Mouse (Mus musculus) hindbrain, embryonic 13.5 days (tissue): ENCODE measurements around the gene Ddr2. TPM values are rescaled to one million over a fixed set of nuclear protein-coding genes. Genes with fewer than 3 reads are reported as not detected.

ENCODE experiments used
- ATAC-seq: fragments of 200-750 bp; cut with Nextera tagmentation; 2 replicates; pipeline ENCODE4 v1.8.0; 2017; ENCODE audit warnings: moderate TSS enrichment; ENCODE audit not compliant: low FRiP score
- H3K27ac ChIP-seq: fragments of 300-500 bp; sonication (generic); 2 replicates; pipeline ENCODE4 v1.5.1; 2015; ENCODE audit warnings: inconsistent platforms, mild to moderate bottlenecking, moderate library complexity
- H3K27me3 ChIP-seq: fragments of 300-500 bp; sonication (generic); 2 replicates; pipeline ENCODE4 v1.6.1; 2015; ENCODE audit warnings: mild to moderate bottlenecking, inconsistent platforms
- H3K36me3 ChIP-seq: fragments of 300-500 bp; sonication (generic); 2 replicates; pipeline ENCODE4 v1.6.1; 2015; ENCODE audit warnings: mild to moderate bottlenecking, inconsistent platforms
- H3K4me1 ChIP-seq: fragments of 300-500 bp; sonication (generic); replicated peaks from 2 replicates; pipeline ENCODE4 v1.6.1; 2015; ENCODE audit warnings: inconsistent platforms
- H3K4me2 ChIP-seq: fragments of 300-500 bp; sonication (generic); 2 replicates; pipeline ENCODE4 v1.6.1; 2015; ENCODE audit warnings: inconsistent platforms, mild to moderate bottlenecking, moderate library complexity
- H3K4me3 ChIP-seq: fragments of 300-500 bp; sonication (generic); 2 replicates; pipeline ENCODE4 v1.5.1; 2015; ENCODE audit warnings: mild to moderate bottlenecking, inconsistent platforms
- H3K9ac ChIP-seq: fragments of 300-500 bp; sonication (generic); 2 replicates; pipeline ENCODE4 v1.6.1; 2015; ENCODE audit warnings: mild to moderate bottlenecking, inconsistent platforms
- H3K9me3 ChIP-seq: fragments of 300-500 bp; sonication (generic); 2 replicates; pipeline ENCODE4 v1.6.1; 2016; ENCODE audit warnings: inconsistent platforms
- WGBS: fragments of 180-500 bp; shearing (Covaris S2); methylation state at CpG from one replicate; pipeline ENCODE4 v1.1.7; 2015; 5-methylcytosine and 5-hydroxymethylcytosine counted together
- polyA plus RNA-seq: library from polyadenylated mRNA; unstranded; fragments of >200 nt; fragmentation: Nextera tagmentation; extraction: Ambion mirVana; gene quantifications from 2 replicates; pipeline ENCODE4 v1.2.1, GENCODE M21; 2015

Ddr2 gene
- polyA plus RNA-seq, 1 experiment from 2014 or later: 9.4 TPM

DNA sequence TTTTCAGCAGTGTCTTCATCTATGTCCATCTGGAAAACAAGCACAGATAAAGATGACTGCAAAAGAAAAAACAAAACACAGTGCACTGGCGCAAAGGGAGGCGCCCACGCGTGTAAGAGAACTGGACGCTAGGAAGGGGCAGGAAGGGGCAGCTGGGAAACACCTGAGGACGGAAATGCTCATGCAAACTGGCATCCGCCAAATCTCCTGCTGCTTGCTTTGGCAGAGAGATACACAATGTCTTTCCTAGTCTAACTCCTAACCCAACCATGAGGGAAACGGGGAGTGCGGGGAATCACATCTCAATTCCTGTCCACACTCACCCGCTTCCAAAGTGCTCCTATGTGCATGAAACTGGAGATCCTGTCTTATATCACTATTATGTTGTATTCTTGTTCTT lies 157.5 kb downstream of the Ddr2 start:
- H3K4me1 ChIP-seq: no peaks in the 10 kb centered on the region
- H3K9ac ChIP-seq: no peak overlapping the region
- no peaks in the 10 kb centered on the region for H3K9me3 ChIP-seq
- no peak for ATAC-seq
- 95% methylated on average over 10 of the region's 10 CpGs for WGBS
- H3K4me2 ChIP-seq: no peak overlapping the region
- no peaks in the 10 kb centered on the region for H3K27me3 ChIP-seq
- H3K27ac ChIP-seq: no peak overlapping the region
- no peak overlapping the region for H3K4me3 ChIP-seq
- peaks cover 74% of the 10 kb centered on the region for H3K36me3 ChIP-seq

DNA sequence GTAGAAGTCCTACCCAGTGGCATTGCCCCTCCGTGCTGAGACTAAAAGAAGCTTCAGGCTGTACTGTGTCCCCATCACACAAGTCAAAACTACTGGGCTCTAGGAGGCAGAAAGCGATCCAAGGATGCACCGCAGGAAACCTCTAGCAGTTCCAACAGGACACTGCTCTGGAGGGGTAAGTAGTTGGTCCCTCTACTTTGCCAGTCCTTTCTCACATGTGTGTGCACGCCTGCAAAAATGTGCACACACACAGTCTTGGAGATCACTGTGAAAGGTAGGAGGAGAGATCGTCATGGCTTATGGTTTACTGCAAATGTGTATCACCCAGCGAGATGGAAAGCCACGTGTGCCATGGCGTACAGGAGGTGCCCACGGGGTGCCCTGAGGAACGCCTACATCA lies 157.9 kb downstream of the Ddr2 start:
- H3K27ac ChIP-seq: no peak overlapping the region
- H3K4me2 ChIP-seq: no peak overlapping the region
- ATAC-seq: no peak
- H3K9ac ChIP-seq: no peak overlapping the region
- no peaks in the 10 kb centered on the region for H3K27me3 ChIP-seq
- peaks cover 69% of the 10 kb centered on the region for H3K36me3 ChIP-seq
- WGBS: 96% methylated on average over 10 of the region's 10 CpGs
- no peaks in the 10 kb centered on the region for H3K9me3 ChIP-seq
- no peak overlapping the region for H3K4me3 ChIP-seq
- H3K4me1 ChIP-seq: no peaks in the 10 kb centered on the region

DNA sequence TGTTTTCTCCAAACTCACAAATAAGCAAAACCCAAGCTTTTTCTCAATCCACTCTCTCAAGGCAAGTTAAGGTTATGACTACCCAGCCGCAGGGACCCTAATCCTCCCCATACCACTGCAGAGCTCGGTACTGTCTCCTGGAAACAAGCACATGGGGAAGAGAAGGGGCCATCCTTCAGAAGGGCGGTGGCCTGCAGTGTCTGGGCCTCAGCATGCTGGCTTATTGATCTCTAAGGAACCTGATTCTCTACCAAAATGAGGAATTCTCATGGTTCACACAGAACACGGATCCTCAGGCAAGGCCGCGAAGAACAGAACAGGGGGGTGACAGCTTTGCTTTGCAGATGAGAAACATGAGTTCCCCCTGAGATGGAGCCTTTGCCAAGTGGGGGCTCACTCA lies 159.0 kb downstream of the Ddr2 start:
- WGBS: 94% methylated on average over 6 of the region's 6 CpGs
- Histone ChIP-seq H3K27ac (no peak overlapping the region), H3K4me2 (no peak overlapping the region), H3K9ac (no peak overlapping the region), H3K4me1 (no peaks in the 10 kb centered on the region), H3K9me3 (no peaks in the 10 kb centered on the region), H3K27me3 (no peaks in the 10 kb centered on the region), H3K4me3 (no peak overlapping the region), H3K36me3 (peaks cover 61% of the 10 kb centered on the region)
- ATAC-seq: no peak

DNA sequence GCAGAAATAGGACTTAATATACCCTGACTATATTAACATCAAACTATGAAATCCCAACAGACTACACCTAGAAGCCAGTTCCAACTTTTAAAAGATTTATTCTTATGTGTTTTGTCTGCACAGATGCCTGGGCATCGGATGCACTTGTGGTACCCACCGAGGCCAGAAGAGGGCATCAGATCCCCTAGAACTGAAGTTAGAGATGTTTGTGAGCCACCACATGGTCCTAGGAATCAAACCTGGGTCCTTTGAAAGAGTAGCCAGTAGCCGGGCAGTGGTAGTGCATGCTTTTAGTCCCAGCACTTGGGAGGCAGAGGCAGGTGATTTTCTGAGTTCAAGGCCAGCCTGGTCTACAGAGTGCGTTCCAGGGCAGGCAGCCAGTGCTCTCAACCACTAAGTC lies 159.9 kb downstream of the Ddr2 start:
- Histone ChIP-seq H3K36me3 (peaks cover 52% of the 10 kb centered on the region), H3K9me3 (no peaks in the 10 kb centered on the region), H3K4me1 (no peaks in the 10 kb centered on the region), H3K27ac (no peak overlapping the region), H3K4me2 (no peak overlapping the region), H3K9ac (no peak overlapping the region), H3K4me3 (no peak overlapping the region), H3K27me3 (no peaks in the 10 kb centered on the region)
- ATAC-seq: no peak
- WGBS: 94% methylated on average over 4 of the region's 4 CpGs

DNA sequence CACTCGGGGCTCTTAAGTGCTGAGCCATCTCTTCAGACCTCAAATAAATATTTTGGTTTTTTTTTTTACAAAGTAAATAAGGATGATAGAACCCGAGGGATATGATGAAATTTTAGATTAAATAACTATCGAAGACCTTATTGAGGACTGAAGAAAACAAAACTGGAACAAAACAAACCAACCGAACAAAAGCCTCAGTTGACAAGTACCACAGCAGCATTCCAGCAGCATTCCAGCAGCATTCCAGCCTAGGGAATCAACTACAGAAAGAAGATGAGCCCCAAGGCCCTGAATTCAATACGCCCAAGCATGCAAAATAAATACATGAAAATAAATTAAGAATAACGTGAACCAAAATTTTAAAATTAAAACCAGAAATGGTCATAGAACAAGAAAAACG lies 160.6 kb downstream of the Ddr2 start:
- no peak overlapping the region for H3K4me3 ChIP-seq
- no peaks in the 10 kb centered on the region for H3K27me3 ChIP-seq
- ATAC-seq: no peak
- peaks cover 45% of the 10 kb centered on the region for H3K36me3 ChIP-seq
- no peaks in the 10 kb centered on the region for H3K4me1 ChIP-seq
- H3K27ac ChIP-seq: no peak overlapping the region
- 75% methylated on average over 7 of the region's 7 CpGs for WGBS
- no peak overlapping the region for H3K4me2 ChIP-seq
- no peaks in the 10 kb centered on the region for H3K9me3 ChIP-seq
- no peak overlapping the region for H3K9ac ChIP-seq

- H3K4me1 ChIP-seq: no peaks in the 10 kb centered on the region
- H3K9me3 ChIP-seq: no peaks in the 10 kb centered on the region
- ATAC-seq: no peak
- H3K4me3 ChIP-seq: no peak overlapping the region
- no peak overlapping the region for H3K27ac ChIP-seq
- no peak overlapping the region for H3K4me2 ChIP-seq
- H3K36me3 ChIP-seq: peaks cover 36% of the 10 kb centered on the region
- no peak overlapping the region for H3K9ac ChIP-seq
- H3K27me3 ChIP-seq: no peaks in the 10 kb centered on the region
- WGBS: 83% methylated on average over 7 of the region's 7 CpGs
Measured at GRCm38 (mm10) chr1:169948866-169949265, 161.7 kb downstream of the Ddr2 start.

GRCm38 (mm10) chr1:169948280-169948679 lies 162.3 kb downstream of the Ddr2 start:
- Histone ChIP-seq H3K4me2 (no peak overlapping the region), H3K36me3 (peaks cover 30% of the 10 kb centered on the region), H3K4me1 (no peaks in the 10 kb centered on the region), H3K27ac (no peak overlapping the region), H3K9me3 (no peaks in the 10 kb centered on the region), H3K27me3 (no peaks in the 10 kb centered on the region), H3K4me3 (no peak overlapping the region), H3K9ac (no peak overlapping the region)
- ATAC-seq: no peak
- WGBS: 76% methylated on average over 7 of the region's 7 CpGs

DNA sequence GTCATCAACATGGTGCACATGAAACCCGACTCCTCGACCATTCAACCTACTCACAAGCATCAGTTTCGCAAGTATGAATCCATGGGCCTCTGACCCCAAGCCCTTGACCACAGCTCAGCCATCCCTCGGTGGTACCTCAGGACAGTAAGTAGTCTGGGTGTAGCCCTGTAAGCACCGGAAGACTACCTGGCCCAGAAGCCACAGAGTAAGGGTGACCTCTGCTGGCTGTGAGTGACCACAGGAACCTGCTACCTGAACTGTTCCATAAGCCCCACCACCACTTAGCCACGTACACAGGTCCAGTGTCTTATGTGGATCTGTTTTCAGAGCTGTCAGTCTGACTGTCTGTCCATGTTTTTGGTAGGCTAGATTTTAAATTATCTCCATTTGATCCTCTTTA lies 162.9 kb downstream of the Ddr2 start:
- no peak overlapping the region for H3K4me3 ChIP-seq
- no peak overlapping the region for H3K27ac ChIP-seq
- no peak overlapping the region for H3K9ac ChIP-seq
- H3K36me3 ChIP-seq: peaks cover 24% of the 10 kb centered on the region
- H3K4me1 ChIP-seq: no peaks in the 10 kb centered on the region
- no peaks in the 10 kb centered on the region for H3K27me3 ChIP-seq
- no peaks in the 10 kb centered on the region for H3K9me3 ChIP-seq
- no peak overlapping the region for H3K4me2 ChIP-seq
- 88% methylated on average over 6 of the region's 6 CpGs for WGBS
- ATAC-seq: no peak

DNA sequence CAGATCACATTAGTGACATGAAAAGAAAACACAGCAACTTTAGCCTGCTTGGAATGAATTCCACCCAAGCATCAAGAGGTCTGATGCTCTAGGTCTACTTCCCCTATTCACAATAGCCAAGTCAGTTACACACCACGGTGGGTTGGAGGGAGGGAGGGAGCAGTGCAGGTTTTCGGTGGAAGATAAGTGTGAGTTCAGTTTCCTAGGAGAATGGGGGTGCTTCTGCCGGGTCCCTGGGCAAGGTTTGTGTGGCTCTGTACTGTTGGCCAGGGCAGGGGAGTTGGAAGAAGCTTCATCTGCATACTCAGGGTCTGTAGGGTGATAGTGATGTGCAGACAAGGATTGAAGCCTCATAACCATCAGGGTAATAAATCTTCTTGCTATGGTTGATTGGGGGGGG lies 164.6 kb downstream of the Ddr2 start:
- no peak for ATAC-seq
- Histone ChIP-seq H3K9me3 (no peaks in the 10 kb centered on the region), H3K4me3 (no peak overlapping the region), H3K4me2 (no peak overlapping the region), H3K4me1 (no peaks in the 10 kb centered on the region), H3K27ac (no peak overlapping the region), H3K27me3 (no peaks in the 10 kb centered on the region), H3K36me3 (peaks cover 13% of the 10 kb centered on the region), H3K9ac (no peak overlapping the region)
- 79% methylated on average over 3 of the region's 3 CpGs for WGBS

GRCm38 (mm10) chr1:169939345-169939744 lies 171.2 kb downstream of the Ddr2 start:
- ATAC-seq: no peak
- Histone ChIP-seq H3K4me3 (no peak overlapping the region), H3K4me2 (no peak overlapping the region), H3K27me3 (no peaks in the 10 kb centered on the region), H3K9me3 (no peaks in the 10 kb centered on the region), H3K27ac (no peak overlapping the region), H3K4me1 (no peaks in the 10 kb centered on the region), H3K9ac (no peak overlapping the region), H3K36me3 (no peaks in the 10 kb centered on the region)
- 8% methylated on average over 2 of the region's 2 CpGs for WGBS

GRCm38 (mm10) chr1:169934005-169934725 lies 176.4 kb downstream of the Ddr2 start:
- Histone ChIP-seq H3K9ac (peak overlapping the region; percentile 36; the same call in 1 of the 2 replicates), H3K4me3 (peak overlapping the region; percentile 27), H3K4me2 (peak overlapping the region; percentile 50), H3K36me3 (no peaks in the 10 kb centered on the region), H3K27ac (peak overlapping the region; percentile 82), H3K9me3 (no peaks in the 10 kb centered on the region), H3K27me3 (no peaks in the 10 kb centered on the region), H3K4me1 (peaks cover 11% of the 10 kb centered on the region)
- 26% methylated on average over 16 of the region's 16 CpGs for WGBS
- ATAC-seq: peak; percentile 83

- no peaks in the 10 kb centered on the region for H3K9me3 ChIP-seq
- no peak for ATAC-seq
- no peak overlapping the region for H3K4me3 ChIP-seq
- H3K4me2 ChIP-seq: no peak overlapping the region
- no peaks in the 10 kb centered on the region for H3K27me3 ChIP-seq
- 61% methylated on average over 7 of the region's 7 CpGs for WGBS
- no peaks in the 10 kb centered on the region for H3K36me3 ChIP-seq
- no peak overlapping the region for H3K9ac ChIP-seq
- H3K27ac ChIP-seq: 0 out of 2 replicates have a peak overlapping the region, but pooled peaks have one; percentile 30
- H3K4me1 ChIP-seq: peaks cover 18% of the 10 kb centered on the region
Measured at GRCm38 (mm10) chr1:169932122-169932746, 178.3 kb downstream of the Ddr2 start.

DNA sequence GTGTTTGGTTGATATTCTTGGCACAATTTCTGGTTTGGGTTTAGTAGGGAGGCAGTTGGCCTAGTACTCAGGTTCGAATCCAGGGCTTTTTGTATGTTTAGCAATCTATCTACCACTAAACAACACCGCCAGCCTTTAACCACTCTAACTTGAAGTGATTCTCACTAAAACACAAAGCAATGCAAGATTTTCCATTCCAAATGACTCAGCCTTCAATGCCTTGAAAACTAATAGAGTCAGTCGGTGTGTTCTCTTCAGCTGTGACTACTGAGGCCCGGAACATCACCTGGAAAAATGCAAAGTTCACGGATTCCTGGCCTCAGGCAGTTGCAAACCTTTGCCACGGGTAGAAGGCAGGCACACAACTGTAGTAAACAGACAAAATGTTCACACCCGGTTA lies 178.9 kb downstream of the Ddr2 start:
- Histone ChIP-seq H3K36me3 (no peaks in the 10 kb centered on the region), H3K4me2 (no peak overlapping the region), H3K4me3 (no peak overlapping the region), H3K9ac (no peak overlapping the region), H3K27ac (no peak overlapping the region), H3K4me1 (peaks cover 18% of the 10 kb centered on the region), H3K9me3 (no peaks in the 10 kb centered on the region), H3K27me3 (no peaks in the 10 kb centered on the region)
- 84% methylated on average over 7 of the region's 7 CpGs for WGBS
- ATAC-seq: no peak
